Mouse (Mus musculus): ENCODE data around the gene Ffar4.

The Ffar4 gene

GRCm38 (mm10) chr19:38096858-38097758, at the start of gene Ffar4:
Gene Ffar4, plus strand, starts transcription at chr19:38097071.
- DNase-seq (ENCODE audit: extremely low read depth, insufficient read length, low spot score) = peak; percentile 15

- no peak for DNase-seq (ENCODE audit: extremely low read depth, insufficient read length, low spot score)
These were observed 47.2 kb upstream of the Ffar4 start for GRCm38 (mm10) chr19:38049686-38050085.

DNA sequence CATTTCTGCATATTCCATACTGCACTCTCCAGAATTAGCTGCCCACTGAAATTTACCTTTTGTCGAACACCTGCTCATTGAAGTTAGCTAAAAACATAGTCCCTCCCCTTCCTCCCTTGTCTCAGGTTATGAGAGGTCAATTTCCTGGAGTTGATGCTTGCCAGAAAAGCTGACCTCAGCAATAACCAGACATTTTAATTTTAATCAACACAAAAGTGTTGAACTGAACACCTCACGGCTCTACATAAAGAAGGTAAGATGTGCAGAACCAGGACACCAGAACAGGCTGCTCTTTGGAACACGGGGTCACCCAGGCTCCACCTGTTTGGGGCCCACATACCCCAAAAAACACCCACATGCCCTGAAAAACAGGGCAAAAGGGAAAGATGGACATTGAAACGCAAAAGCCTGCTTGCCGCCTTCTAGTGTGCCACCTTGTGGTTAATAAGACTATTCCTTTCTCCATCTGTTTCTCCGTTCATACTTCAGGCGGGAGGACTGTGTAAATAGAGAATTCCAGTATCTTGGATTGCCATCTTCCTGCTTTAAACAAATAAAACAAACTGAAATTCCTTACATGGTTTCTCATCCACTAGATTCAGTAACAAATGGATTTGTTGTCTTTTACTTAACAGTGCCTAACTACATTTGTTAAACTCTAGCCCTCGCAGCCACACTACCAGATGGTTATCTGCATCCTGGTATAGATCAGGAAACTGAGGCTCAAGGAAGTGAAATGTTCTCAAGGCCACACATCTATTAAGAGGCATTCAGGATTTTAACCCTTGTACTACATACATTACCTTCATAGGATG, 43.4 kb upstream of the Ffar4 start:
- DNase-seq (ENCODE audit: extremely low read depth, insufficient read length, low spot score) = peak; percentile 43

- DNase-seq (ENCODE audit: extremely low read depth, insufficient read length, low spot score) = no peak
These were observed 42.6 kb upstream of the Ffar4 start for GRCm38 (mm10) chr19:38054149-38054719.

DNA sequence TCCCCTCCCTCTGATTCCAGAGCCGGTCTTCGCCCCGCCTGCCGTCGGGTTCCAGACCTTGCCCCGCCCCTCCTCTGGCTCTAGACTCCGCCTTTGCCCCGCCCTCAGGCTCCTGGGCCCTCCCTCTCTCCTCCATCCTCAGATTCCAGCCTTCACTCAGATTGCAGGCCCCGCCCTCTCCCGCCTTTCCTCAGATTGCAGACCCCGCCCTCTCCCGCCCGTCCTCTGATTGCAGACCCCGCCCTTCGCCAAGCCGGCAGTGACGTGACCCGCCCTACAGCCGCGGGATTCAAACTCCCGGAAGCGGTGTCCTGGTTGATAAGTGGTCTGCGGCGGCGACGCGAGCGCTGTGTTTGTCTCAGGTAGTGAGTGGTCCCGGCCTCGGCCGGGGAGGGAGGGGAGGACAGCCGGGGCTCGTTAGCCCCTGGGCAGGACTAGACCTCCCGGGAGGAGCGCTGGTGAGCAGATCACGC, 42.1 kb upstream of the Ffar4 start, which contains the start of gene Cep55:
TSS of gene Cep55 (plus strand) at position 292 of the 473 bp plus-strand sequence.
- peak; percentile 97 for DNase-seq (ENCODE audit: extremely low read depth, insufficient read length, low spot score)

DNA sequence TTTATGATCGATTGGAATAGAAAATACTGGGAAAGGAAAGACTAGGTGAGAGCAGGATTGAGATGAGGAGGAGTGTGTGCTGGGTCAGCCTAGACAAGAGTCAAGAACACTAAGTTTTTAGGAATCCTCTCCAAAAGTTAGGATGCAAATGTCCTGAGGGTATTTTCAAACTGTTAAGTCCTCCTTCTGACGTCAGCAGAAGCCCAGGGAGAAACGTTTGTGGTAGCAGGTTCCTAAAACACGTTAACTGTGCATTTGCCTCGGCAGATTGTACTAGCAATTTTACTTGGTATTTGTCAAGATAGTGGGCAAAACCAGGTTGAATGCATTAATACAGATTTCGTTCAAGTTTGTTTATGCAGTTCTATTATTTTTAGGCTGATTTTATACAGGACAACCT, 41.1 kb upstream of the Ffar4 start:
- no peak for DNase-seq (ENCODE audit: extremely low read depth, insufficient read length, low spot score)

DNA sequence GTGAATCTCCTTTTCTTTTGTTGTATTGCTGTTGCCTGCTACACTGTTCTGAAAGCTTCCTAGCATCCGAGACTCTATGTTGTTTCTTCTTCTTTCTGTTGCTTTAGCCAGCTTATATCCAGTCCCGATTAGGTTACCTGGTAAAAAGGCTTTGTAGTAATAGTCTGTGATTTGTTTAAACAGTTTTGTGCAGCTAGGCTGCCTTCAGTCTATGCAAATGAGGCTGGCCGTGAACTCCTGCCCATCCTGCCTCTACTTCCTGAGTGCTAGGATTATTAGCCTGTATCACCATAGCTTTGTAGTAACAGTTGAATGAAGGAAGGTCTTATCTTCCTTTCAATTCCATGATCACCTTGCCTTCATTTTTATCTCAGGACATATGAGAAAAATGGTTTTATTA, 40.6 kb upstream of the Ffar4 start:
- DNase-seq (ENCODE audit: extremely low read depth, insufficient read length, low spot score) = no peak

- DNase-seq (ENCODE audit: extremely low read depth, insufficient read length, low spot score) = no peak
These were observed 39.9 kb upstream of the Ffar4 start for GRCm38 (mm10) chr19:38056931-38057330.

DNA sequence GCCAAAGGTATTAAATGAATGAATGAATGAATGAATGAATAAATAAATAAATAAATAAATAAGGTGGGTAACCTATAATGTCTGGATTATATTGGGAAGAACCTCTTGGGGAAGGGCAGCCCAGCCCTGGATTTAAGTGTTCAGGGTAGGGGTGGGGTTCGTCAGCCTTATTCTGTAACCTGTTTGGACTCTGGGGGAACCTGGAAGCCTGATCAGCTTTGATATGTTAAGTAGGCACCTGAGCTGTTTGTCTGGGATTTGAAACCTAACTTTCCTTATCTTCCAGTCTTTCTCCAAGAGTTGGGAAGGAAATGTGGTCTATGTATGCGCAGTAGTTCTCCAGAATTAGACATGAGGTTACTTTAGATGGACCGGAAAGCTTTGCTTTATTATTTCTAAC, 33.7 kb upstream of the Ffar4 start:
- no peak for DNase-seq (ENCODE audit: extremely low read depth, insufficient read length, low spot score)

GRCm38 (mm10) chr19:38064051-38064450, 32.8 kb upstream of the Ffar4 start:
- no peak for DNase-seq (ENCODE audit: extremely low read depth, insufficient read length, low spot score)

DNA sequence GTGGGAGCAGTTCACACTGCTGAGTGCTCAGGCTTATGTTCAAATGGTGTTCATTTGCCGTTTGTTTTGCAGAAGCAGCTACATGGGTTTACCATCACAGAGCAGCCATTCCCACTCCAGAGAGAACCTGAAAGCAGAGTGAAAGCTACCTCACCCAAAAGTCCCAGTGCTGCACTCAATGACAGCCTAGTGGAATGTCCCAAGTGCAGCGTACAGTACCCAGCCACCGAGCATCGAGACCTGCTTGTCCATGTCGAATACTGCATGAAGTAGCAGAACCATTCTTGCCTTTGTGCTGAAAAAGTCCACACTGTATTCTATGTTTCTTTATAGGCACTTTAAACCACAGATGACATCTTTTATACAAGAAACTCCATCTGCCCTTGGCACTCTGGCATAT, 23.6 kb upstream of the Ffar4 start:
- DNase-seq (ENCODE audit: extremely low read depth, insufficient read length, low spot score) = no peak

DNA sequence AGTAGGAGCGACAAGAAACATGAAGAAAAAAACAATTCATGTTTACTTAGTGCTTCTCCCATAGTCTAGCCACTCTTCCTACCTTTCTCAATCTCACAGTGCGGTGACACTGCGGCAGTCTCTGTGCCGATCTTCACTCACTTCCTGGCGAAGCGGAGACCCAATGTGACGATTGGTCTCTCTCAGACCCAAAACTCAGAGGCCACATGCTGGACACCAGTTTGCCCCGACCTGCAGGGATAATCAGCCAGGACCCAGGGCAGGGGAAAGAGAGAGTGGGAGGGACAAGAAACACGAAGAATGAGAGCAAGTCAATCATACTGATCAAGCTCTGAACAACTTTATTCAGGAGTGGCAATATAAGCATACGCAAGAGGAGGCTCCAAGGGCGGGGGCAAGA, 21.8 kb upstream of the Ffar4 start:
- DNase-seq (ENCODE audit: extremely low read depth, insufficient read length, low spot score) = no peak

- no peak for DNase-seq (ENCODE audit: extremely low read depth, insufficient read length, low spot score)
These were observed 20.6 kb upstream of the Ffar4 start for GRCm38 (mm10) chr19:38076251-38076650.

- DNase-seq (ENCODE audit: extremely low read depth, insufficient read length, low spot score) = no peak
These were observed 18.9 kb upstream of the Ffar4 start for GRCm38 (mm10) chr19:38077851-38078540.

DNA sequence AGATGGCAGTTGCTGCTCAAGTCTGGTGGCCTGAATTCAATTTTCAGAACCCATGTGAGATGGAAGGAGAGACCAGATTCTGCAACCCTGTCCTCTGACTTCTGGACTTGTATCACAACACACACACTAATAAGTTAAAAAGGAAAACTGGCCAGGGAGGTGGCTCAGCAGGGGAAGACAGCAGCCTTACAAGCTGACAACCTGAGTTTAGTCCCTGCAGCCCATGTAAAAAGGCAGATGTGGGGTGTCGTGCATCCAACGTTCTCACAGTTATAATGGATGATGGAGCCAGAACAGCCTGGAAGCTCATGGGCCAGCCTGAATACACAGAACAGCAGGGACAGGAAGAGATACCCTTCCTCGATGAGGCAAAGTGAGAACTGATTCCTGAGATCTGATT, 15.5 kb upstream of the Ffar4 start:
- DNase-seq (ENCODE audit: extremely low read depth, insufficient read length, low spot score) = no peak

GRCm38 (mm10) chr19:38082931-38083525, 13.8 kb upstream of the Ffar4 start:
- DNase-seq (ENCODE audit: extremely low read depth, insufficient read length, low spot score) = no peak

DNA sequence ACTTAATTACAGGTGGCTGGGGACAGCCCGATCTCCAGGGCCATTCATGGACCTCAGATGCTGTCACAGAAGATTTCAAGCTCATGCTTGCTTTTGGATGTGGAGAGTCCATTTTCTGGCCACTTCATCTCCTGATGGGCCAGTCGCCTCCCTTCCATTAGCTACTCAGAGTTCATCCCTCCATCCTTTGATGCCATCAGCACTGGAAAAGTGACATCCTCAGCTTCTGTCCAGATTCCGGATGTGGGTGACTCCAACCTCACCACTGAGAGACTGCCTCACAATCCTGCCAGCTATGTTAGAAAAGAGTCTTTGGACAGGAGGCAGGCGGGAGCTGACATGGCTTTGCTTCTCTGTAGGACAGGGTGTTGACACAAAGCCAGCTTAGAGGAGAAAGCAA, 11.0 kb upstream of the Ffar4 start:
- no peak for DNase-seq (ENCODE audit: extremely low read depth, insufficient read length, low spot score)

- DNase-seq (ENCODE audit: extremely low read depth, insufficient read length, low spot score) = peak; percentile 22
These were observed 9.8 kb upstream of the Ffar4 start for GRCm38 (mm10) chr19:38086948-38087551.

- DNase-seq (ENCODE audit: extremely low read depth, insufficient read length, low spot score) = no peak
These were observed 7.5 kb upstream of the Ffar4 start for GRCm38 (mm10) chr19:38089358-38089757.

DNA sequence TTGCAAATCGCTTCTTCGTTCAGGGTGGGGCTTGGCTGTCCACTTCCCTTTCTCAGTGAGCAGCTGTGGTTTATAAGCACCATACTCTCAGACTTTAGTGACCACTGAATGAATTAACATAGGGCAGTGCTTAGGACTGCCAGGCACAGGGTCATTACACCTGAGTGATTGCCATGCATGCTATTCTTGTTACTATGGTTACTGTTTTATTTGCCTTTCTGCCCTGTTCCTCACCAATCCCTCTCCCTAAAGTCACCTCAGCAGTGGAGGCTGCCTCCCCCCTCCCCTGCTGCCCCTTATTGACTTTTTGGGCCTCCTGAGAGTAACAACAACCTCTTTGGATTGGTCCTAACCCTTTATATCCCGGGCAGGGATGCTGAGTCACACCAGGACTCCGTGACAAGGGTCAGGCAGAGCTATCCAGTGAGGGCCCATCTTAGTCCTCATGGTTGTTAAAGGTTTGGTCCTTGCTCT, 5.3 kb upstream of the Ffar4 start:
- no peak for DNase-seq (ENCODE audit: extremely low read depth, insufficient read length, low spot score)

Data from 3134 (cell line).